Mouse (Mus musculus): Measurements from ENCODE around the gene Vapb. TPM values are rescaled to one million over a fixed set of nuclear protein-coding genes. Genes with fewer than 3 reads are reported as not detected.
A peak's percentile ranks its signal among the peaks of the same experiment; 100 is the strongest.
"Not testable (repeated sequence)": the region's sequence is repeated elsewhere in the genome, so short reads cannot be mapped to it uniquely, and the experiment has no call there.

Gene Vapb
- 100 to 1,000 TPM; 114 to 126 TPM for total RNA-seq (2021)

DNA sequence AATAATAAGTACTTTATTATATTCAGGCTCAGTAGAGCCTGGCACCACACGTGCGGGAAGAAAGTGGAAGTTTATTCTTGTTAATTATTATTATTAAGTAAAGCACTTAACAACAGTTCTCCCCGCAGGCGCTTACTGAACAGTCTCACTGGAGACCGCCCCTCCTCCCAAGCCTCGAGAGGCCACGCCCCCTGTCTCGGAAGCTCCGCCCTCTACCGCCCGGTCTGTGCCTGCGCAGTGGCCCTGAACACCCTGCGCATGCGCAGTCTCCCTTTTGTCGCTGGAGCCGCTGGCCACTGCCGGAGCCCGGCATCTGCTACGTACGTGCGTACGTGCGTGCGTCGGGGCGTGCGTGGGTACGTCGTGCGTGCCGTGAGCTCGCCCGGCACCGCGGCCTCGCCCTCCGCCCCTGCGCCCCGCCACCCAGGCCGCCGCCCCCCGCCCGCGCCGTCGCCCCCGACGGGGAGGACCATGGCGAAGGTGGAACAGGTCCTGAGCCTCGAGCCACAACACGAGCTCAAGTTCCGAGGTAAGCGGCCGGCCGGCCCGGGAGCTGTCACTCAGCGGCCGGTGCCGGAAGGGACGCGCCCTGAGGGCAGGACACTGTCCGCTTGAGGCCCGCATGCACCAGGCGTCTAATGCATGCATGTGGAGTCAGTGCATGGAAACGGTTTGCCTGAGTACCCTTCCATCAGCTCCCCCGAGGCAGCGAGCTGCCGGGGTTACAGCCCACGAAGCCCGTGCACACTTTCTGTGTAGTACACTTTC lies at the start of gene Vapb:
Gene Vapb (plus strand): TSS at position 290 of the 768 bp plus-strand sequence.
- peak; percentile 99 for DNase-seq

DNA sequence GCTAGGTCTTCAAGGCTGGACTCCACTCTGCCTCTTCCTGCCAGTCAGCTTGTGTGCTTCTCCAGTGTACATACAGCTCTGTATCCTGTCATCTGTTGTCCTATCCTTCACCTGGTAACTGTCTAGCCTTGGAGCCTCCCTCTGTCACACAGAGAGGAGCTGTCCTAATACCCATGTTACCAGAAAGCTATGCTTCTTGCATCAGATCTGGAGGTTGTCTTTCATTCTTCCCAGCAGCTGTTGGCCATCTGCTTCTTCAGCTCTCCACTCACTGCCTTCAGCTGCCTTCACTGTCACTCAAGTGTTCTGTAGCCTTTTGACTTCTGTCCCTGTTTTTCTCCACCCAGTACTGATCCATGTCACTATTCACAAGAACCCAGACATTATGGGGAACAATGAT lies 47.5 kb upstream of the Vapb start:
- DNase-seq = no peak

DNA sequence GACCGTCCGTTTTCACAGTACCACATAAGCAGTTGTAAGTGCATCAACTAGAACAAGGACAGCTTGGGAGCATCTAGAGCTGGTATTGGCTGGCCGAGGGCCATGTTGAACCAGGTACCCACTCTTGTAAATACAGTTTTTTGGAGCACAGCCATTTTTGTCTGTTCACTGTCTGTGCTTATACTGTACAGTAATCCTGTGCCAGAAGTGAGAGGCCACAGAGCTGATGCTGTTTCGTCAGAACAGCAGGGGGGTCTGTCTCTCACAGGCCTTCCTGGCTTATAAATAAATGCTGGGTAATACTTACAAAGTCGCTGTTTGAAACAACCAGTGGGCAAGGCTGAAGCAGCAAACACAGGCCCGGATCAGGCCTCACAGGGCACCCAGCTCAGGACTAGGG lies 45.6 kb upstream of the Vapb start:
- no peak for DNase-seq

DNA sequence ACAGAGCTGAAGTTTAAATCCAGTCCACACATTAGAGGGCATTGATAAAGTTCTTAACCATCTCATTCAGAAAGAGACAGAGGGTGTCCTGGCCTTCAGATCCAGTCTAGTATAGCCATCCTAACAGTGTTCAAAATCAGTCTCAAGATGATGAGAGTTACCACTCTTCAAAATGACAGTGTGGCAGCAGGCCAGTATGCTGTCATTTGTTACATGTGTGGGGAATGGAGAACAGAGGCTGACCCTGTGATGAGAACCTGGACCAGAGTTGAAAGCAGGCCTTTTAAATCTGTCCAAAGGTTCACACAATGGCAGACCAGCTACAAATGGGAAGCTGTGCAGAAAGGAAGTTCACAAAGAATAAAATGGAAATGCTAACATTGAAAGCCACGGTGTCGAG lies 44.6 kb upstream of the Vapb start:
- no peak for DNase-seq

DNA sequence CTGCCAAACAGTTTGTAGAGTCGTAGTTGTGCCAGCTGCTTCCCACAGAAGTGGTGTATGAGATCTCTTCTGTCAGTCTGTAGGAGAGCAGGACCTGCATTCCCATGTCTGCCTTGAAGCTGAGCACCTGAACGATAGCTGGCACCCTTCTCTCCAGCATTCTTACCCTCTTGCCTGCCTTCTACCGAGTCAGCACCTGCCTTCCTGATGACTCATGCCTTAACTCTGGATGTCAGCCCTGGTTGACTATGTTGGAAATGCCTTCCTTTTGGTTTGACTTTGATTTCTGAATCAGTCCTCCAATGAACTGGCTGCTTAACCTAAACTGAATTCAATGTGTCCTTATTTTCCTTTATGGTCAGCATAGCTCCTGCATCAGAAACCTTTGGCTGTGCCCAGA lies 38.5 kb upstream of the Vapb start:
- DNase-seq = no peak

DNA sequence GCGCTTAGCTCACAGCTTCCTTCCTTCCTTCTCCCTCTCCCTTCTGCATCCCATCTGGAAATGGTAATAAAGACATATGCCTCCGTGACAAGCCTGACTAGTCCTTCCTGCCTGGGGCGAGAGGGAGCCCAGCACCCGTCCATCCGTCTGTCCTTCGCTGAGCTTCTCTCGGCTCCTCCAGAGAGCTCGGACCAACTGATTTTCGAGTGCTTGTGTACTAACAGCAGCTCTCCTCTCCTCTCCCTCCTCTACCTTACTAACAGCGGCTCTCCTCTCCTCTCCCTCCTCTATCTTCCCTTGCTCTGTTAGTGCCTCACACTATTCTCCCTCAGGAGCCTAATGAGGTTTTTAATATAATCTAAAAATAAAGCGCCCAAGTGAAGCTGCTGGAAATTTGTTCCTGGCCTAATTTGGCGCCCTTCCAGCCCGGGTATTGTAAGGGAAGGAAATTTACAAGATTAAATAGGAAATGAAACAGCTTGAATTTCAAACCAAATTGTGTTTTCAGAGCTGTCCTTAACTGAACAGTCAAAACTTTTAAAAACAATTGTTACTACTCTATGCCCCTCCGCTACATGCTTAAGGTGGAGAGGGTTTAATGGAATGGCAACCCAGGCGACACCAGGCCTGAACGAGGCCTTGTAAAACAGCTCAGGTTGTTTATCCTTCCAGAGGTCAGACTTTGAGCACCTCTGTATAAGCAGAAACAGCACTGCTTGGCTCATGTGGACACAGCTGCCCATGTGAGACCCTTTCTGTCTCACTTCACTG lies 35.0 kb upstream of the Vapb start:
- no peak for DNase-seq

DNA sequence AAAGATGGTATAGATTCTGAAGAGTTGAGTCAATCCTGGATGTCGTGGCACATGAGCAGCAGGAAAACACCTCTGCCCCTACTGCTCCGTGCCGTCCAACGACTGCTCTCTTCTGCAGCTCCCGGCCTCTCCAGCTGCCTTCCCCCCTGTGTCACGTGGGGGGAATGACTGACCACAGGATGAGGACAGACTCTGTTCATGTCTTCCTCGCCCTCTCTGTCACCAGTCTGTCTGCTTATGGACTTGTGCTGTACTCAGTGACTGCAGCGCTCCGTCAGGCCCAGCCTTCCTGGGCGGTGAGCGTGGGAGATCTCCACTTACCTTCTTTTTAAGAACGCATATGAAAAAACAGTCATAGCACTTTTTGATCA lies 34.5 kb upstream of the Vapb start:
- no peak for DNase-seq

DNA sequence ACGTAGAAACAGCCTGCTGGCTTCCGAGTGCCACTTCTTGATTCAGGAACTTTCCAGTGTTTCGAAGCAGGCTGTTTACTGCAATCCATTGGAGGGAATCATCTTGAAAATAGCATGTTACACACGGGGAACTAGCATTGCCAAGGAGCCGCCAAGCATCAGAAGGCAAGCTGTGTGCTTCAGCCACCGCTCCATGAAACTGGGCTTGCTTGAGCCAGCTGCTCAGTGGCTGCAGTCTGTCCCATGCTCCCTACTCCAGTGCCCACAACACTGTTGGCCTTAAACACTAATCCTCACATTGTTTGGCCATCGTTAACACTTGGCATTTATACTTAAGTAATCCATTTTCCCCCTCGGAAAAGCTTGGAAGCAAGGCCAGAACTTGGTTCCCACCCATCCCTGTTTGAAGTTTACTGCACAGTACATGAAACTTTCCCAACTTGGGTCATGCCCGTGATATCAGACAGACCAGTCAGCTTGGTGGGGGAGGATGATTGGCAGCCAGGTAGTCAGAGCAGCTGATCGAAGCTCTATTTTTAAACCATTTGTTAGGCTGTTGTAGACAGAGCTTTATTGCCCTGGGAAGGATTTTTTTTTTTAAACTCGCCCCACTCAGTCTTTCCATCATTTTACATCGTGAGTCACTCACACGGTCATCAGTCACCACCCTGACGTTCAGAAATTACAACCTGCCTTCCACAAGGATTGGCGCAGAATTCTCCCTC lies 31.3 kb upstream of the Vapb start:
- DNase-seq = no peak

DNA sequence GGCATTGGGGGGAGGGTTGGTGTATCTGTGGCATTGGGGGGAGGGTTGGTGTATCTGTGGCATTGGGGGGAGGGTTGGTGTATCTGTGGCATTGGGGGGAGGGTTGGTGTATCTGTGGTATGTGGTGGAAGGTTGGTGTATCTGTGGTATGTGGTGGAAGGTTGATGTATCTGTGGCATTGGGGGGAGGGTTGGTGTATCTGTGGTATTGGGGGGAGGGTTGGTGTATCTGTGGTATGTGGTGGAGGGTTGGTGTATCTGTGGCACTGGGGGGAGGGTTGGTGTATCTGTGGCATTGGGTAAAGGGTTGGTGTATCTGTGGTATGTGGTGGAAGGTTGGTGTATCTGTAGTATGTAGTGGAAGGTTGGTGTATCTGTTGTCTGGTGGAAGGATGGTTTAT lies 29.7 kb upstream of the Vapb start:
- not testable (repeated sequence) for DNase-seq

DNA sequence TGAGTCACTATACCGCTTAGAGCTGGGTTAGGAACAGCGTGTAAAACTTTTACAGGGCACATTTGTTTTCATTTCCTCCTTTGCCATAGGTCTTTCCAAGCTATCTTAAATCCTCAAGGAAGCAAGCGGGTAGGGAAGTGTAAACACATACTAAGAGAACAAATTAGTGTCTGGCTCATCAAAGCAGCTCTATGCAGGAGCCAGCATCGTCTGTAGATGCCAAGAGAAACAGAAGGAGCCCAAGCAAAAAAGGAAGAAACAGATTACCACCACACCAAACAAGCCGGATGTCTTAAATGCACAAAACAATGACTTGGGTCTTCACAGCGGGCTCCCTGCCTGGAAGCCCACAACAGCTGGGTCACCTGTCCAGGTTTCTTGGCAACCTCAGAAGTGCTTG lies 27.1 kb upstream of the Vapb start:
- no peak for DNase-seq

DNA sequence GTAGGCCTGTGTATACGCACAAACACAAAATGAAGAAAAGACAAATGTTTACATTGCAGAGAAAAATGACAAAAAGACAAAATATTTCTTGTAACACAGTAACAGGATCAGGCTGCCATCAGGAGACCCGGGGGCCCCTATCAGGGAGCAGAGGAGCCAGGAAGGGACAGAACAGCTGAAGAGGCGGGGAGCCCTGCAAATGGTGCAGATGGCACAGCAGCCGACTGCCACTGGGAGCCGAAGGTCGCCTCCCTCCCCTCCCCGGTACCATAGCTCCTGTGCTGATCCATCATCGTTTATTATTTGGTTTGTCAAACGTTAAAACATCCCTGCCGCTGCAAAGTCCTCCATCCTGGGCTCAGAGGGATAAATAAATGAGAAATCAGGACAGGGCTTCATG lies 24.7 kb upstream of the Vapb start:
- DNase-seq = no peak

DNA sequence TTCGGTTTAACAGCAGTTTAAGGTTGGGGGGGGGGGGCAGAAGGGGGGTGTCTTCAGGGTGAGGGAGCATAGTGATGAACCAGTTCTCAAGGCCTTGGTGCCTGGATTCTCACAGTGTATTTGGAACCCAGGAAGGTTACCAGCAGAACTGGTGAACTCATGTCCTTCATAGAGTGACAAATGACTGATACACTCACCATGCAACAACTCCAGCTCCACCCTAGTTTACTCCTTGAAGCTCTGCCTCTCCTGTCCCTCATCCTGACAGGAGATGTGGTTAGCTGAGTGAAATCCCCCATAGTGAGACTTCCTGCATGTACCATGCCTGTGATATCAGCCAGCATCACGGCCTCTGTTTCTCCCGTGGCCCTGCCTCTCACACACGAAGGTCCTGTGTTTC lies 24.1 kb upstream of the Vapb start:
- no peak for DNase-seq

DNA sequence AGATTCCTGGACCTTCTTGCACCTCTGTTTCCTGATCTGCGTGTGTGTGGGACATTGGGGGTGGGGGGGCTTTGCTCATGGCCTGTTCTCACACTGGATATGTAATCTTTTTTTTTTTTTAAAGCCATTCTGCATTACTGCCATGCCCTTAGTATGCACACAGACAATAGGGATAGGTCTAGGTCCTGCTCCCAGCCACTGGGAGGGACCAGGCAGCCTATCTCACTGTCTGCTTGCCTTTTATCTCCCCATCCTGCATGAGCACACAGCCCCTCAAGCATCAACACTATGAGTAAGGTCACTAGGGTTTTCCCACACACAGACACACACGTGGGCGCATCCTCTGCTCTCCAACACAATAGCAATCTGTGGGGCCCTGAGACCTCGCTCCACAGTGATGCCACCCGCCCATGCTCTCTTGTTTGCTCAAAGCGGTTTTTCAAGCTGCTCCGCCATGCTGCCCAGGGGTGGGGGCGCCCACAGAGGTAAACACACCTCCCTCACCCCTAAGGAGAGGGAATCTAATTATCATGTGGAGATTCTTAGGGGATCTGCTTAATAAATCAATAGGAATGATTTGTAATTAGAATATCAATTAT lies 22.6 kb upstream of the Vapb start:
- no peak for DNase-seq

DNA sequence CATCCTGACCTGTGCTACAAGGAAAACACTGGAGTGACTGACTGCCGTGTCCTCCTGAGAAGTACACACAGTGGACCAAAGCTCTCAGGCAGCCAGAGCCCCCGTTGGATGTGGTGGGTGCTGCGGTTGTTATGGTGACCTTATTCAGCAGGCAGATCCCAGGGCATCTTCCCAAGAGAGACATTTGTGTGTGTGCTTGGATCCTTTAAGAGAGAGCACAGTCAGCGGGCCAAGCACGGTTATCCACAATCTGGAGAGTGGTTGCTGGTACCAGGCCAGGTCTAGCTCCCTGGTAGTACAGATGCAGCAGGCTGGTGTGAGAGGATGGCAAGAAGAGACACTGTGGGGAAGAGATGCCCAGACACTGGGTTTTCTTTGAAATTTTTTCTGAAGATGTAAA lies 20.3 kb upstream of the Vapb start:
- DNase-seq = no peak

DNA sequence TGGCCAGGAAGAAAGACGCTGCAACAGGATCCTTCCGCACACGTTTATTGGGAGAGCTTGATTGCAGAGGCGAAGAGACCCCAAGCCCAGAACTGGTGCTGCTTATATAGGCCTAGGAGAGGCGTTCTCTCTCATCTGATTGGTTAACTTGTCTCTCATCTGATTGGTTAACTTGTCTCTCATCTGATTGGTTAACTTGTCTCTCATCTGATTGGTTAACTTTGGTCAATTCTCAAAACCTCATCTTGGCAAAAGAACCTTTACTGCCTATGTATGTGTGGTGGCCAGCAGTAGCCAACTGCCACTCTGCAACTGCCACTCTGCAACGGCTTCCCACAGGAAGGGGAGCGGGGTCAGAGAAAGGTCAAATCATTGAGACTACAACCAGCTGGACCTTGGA lies 18.2 kb upstream of the Vapb start, which contains the start of gene 1700010B08Rik:
Gene 1700010B08Rik (plus strand): TSS at position 301 of the 400 bp plus-strand sequence.
- not testable (repeated sequence) for DNase-seq

DNA sequence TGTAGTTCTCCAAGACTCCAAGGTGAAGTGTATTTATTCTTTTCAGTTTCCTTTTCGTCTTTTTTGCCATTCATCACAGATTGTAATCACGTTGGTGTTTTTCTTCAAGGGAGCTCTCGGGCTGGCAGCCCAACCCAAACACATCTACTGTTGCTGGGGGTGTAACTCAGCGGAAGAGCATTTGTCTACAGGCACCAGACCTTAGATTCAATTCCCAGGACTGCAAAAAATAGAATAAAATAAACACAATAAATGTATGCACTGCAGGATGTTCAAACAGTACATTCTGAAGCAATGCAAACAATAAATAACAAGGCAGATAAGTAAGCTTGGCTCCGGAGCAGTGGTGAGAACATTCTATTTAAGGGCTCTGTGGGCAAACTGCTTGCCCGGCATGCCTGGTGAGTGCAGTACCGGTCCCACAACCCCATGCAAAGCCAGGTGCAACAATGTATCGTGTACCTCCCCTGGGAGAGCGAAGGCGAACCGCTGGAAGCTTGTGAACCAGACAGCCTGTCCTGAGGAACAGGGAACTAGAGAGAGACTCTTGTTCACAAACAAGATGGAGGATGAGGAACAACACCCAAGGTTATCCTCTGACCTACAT lies 15.0 kb upstream of the Vapb start:
- no peak for DNase-seq

DNA sequence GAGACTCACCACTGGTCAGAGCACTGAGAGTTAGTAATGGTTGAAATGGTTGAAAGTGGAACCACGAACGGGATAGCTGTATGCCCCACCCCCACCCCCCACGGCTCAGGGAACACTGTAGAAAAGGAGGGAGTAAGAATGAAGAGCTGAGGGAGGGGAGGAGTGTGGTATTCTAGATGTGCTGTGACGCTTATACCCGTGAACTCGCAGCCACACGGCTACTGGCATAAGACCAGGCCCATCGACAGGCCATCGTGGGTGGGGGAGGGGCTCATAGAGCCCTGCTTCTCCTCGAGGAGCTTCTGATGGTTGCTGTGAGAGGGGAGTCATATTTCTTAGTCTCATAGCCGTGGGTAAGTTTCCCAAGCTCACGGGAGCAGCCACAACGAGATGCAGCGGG lies 12.9 kb upstream of the Vapb start:
- no peak for DNase-seq

DNA sequence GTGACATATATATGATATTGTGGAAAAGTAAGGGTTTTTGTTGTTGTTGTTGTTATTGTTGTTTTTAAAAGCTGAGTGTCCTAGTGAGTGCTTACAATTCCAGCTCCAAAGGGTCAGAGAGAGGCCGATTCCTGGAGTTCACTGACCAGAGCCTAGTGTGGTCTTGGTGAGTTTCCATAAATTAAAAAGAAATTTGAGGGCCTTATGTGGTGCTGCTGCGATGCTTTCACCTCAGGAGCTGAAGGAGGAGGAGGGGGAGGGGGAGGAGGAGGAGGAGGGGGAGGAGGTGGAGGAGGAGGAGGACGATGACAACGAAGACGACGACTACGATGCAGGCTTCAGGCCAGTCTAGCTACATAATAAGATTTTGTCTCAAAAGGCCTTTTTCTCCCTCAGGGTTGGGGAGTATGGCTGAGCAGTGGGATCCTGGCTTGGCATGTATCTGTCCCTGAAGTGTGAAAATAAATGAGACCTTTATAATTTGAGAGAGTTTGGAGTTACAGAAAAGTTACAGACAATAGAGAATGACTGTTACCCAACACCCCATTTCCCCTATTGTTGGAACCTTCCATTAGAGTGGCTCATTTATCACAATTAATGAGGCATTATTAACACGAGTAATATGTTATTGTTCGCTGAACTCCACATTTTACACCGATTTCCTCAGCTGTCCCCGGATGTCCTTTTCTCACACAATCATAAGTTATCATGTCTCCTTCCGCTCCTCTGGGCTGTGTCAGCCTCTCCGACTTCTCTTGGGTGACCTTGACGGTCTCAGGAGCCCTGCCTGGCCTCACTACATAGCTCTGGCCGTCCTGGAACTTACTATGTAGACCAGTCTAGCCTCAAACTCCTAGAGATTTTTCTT lies 12.1 kb upstream of the Vapb start:
- no peak for DNase-seq

DNA sequence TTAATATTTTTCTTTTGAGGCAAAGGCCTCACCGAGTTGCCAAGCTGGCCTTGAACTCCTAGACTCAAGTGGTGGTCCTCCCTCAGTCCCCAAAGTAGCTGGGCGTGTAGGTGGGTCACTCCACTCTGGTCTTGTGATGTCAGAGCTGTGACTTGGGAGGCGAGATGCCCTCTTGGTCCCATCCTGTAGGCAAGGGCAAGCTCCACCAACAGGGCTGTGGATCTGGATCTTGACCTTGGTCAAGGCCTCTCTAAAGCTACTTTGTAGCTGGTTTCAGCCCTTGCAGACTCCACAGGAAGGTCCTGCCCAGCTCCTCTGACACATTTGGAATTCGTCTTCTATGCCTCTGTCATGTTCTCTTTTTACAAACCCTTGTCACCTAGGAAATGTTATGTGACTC lies 11.5 kb upstream of the Vapb start:
- no peak for DNase-seq

DNA sequence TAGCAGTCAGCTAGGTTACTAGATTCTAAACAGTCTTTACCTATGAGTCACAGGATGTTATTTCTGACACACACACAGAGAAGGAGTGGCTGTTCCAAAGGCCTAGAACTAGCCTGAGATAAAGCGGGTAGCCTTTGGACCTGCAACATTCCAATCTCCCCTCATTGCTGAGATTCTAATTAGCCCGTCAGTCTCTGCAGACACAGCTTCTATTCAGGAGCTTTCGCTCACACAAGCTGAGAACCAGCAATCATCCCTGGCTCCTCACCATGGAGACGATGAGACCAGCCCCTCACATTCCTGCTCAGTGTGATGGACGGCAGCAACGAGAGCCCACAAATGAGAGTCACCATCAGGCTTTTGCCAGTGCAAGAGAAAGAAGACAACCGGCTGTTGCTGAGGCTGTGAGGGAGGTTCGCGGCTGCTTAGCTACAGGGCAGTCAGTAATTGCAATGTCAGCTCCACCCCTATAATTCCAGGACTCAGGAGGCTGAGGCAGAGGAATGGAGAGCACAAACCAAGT lies 6.8 kb upstream of the Vapb start:
- peak in 1 of 2 experiments; percentile 31 for DNase-seq

DNA sequence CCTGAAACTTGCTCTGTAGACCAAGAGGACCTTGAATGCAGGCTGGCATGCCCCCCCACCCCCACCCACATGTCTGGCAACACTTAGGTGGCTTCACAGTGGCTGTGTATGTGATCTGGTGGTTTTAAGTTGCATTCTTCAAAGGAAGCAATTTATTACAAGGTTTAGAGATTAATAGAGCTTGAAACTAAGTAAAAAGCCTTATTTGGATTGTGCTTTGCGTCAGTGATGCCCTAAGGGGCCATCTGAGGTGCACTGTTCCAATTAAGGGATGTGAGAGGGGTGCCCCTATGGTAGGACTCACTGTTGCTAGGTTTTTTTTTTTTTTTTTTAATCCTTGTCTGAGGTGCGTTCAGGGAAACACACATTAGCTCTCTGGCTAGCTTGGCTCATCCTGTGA lies 2.9 kb upstream of the Vapb start:
- DNase-seq = no peak
